Mouse (Mus musculus): ENCODE results near the gene Atp5f1.

DNA sequence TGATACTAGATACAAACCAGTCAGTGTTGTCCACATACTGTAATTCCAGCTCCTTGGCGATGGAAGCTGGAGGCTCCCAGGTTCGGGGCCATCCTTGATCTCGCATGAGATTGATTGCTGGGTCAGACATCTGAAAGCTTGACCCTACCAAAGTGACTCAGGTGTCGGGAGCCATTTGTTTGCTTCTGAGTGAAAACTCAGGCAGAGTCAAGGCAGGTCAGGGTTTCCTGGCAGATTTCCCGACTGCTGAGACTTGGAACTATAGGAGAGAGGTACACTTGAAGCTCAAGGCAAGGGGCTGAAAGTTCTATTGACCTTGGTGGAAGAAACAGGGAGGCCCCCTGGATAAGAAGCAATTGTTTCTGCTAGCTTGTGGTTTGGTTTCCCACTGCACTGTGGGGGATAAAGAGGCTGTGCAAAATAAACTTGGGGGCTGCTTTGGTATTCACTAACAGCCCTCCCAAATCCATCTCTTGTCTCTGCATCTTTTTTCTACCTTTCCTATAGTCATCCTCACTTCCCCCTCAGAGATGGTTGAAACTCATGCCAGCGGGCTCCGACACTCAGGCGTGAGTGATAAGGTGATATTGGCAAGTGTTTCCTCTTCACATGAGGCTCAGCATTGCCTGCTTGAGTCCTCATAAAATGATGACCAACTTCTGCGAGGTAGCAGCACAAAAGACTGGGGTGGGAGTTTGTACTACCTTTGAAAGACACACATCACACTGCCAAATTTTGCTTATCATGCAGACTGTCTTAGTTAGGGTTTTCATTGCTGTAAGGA lies 47.6 kb downstream of the Atp5f1 start:
- TF ChIP-seq EP300 (IDR thresholded peaks at IDR 0.05; ENCODE audit: low read depth): no peak
- no peak for TF ChIP-seq CTCF (IDR thresholded peaks at IDR 0.05; ENCODE audit: low read depth)

All from liver, postnatal 0 days (tissue).